Mouse (Mus musculus) kidney, postnatal 14 days (tissue): ENCODE data around the gene Pigk.

Source experiments
- DNase-seq: peaks from one replicate; pipeline ENCODE4 v3.0.0; 2022; ENCODE audit warnings: mixed read lengths

Gene Pigk

DNA sequence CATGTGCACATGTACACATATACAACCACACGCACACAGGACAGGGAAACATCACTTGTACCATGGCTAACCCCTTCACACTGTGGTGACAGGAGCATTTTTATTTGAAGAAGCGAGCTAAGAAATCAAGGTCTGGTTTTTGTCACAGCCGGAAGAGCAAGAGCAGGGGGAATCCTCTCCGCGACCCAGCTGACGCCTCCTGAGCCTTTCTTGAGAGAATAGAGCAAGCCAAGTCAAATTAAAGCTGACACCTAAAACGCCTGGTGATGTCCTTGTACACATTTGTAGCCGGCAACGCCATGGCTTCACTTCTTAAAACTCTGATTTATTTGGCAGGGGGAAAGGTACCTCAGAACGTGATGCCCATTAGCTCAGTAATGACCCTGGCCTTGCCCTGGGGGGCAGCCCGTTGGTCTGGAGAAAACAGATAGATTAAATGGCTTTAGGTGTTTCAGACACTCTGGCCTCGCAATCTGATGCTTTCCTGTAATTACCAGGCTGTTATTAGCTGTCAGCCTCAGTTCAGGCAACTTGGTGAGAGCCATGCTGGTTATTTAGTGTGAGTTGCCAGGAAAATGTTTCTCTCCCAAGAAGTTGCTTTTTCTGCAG lies 141.2 kb downstream of the Pigk start:
- no peak for DNase-seq

DNA sequence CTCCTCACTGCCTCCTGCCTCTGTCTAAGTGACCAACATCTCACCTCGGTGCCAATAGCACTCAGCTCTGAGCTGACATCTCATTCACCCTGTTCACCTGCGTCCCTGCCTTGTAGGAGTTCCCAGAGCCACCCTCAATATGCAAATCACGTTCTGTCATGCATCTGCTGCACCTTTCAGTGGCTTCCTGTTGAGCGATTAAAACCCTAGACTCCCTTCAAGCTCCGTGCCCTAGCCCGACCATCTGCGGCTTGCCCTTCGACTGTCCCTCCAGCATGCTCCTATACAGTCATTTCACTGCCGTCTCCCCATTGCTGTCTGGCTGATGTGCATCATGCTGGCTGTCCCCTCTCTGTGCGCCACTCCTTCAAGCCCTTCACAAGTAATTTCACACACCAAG lies 142.2 kb downstream of the Pigk start:
- no peak for DNase-seq

DNA sequence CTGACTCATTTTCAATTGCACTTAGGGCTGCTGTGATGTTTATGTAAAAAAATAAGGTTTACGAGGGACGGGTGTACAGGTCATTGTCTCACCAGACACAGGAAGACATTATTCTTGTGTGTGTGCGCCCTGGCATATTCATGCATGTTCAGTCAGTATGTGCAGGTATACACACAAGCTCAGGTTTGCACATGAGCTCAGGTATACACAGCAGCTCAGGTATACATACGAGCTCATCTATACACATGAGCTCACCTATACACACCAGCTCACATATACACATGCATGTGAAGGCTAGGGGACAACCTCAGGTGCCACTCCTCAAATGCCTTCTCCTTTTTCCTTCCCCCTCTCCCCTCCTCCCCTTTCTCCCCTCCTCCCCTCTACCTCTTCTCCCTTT lies 147.6 kb downstream of the Pigk start:
- DNase-seq, result no peak

DNA sequence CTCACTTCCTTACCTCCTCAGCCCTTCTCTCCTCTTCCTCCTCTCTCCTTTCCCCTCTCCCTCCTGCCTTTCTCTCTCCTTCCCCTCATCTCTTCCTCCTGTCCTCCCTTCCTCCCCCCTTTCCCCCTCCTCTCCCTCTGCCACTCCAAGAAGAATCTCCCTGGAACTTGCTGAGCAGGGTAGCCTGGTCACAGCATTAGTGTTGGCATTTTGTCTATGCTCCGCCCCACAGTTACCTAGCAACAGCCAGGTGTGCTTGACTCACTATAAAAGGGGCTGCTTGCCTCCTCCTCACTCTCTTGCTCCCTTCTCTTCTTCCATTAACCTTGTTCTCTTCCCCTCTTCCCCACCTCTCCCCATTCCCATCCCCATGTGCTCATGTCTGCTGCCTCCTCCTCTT lies 148.1 kb downstream of the Pigk start:
- no peak for DNase-seq

DNA sequence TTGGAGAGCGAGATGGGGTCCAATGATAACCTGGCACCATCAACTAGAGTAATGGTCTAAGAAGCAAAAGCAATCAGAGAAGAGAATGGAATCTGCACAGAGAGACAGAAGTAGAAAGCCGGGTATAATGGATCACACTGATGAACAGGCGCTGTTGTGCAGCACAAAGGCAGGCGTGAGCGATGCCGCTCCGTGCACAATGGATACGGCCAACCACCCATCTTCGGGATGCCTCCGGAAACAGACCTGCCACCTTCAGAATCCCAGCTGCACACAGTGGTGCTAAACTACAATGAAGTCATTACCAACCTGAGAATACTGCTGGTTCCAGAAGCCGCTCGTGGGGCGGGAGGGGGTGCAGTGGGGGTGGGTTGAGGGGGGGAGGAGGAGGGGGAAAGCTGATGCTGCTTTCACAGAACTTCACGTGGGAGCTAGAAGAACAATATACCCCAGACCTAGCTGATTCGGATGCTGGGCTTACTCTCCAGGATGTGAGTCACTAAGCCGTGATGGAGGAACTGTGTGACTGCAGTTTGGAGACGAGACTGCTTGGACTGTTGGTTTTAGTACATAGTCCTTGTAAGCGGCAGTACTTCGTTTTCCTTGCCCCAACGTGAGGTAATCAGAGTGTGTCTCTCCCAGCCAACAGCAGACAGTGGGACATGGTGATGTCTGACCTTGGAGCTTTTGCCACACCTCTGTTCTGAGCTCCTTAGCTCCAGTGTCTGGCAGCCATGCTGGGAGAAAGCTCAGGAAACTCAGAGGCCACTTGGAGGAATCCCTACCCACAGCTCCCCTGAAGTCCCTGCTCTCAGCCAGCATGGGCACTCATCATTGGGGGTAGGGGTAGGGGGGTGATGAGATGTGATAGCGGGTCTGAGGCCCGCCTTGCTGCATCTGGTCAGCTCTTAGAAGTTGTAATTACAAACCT lies 152.4 kb downstream of the Pigk start:
- DNase-seq, result no peak

DNA sequence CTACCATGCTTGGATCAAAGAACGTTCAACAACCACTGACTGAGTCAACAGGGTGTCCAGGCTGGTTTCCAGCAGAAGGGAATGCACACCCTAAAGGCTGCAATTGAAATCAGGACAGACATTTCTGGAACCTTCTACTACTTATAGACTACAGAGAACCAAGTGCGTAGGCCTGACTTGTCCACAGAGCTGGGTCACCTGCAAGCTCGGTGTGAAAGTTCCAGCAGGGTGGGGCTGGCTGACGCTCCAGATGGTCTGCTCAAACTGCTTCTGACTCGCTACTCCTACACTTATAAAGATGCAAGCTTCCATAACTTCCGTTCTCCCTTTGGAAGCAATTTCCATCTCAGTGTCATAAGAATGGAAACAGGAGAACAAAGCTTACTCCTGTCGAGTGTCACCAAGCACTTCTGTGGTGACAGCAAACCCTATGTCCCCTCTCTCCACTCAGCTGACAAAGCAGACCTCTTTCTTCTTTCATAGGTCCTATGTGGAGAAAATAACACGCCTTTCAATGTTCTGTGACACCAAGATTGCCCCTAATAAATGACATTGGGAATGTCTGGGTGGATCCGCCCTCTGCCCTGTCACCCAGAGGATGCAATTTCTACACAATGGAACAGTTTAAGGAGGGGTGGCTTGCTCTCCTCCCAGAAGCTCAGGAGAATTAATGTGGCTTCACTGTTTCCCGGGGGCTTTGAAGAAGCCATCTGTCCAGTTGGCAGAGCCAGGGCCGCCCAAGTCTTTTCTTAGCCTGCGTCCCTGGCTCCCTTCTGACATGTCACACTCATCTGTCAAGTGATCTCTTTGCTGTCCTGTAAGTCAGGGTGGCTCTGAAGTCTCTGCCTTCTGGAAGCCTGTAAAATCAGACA lies 154.0 kb downstream of the Pigk start:
- DNase-seq, result no peak

DNA sequence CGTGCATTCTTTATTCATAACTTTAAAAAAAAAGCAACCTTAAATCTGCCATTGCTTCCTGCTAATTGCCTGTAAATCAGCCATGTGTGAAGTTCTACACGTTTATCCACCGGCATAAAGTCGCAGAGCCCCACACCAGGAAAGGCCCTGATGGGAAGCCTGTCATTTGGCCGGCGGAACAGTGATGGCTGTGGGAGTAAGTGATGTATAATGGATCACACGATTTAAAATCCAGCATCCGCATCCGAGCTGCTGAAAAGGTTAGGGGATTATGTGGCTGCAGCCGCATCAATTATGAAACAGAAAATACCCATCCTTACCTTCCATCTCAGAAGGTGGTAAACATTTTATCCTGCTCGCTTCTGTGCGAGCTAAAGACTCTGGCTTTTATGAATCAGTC lies 158.2 kb downstream of the Pigk start:
- DNase-seq, result no peak

DNA sequence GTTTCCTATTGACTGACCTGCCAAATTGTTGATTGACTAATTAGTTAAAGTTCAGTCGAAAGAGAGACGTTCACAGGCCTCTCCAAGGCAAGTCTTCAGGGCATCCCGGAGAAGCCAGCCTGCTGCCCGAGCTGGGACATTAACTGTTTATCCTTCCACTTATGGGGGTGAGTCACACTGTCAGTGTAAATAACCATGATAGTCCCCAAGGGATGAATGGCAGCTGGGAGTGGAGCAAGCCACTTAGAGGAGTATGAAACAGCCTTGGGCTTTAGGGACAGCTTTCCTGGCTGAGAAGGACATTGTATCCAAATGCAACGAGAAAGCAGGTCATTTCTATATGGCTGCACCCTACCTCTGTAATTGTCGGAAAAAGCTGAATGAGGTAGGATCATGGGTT lies 158.7 kb downstream of the Pigk start:
- no peak for DNase-seq

DNA sequence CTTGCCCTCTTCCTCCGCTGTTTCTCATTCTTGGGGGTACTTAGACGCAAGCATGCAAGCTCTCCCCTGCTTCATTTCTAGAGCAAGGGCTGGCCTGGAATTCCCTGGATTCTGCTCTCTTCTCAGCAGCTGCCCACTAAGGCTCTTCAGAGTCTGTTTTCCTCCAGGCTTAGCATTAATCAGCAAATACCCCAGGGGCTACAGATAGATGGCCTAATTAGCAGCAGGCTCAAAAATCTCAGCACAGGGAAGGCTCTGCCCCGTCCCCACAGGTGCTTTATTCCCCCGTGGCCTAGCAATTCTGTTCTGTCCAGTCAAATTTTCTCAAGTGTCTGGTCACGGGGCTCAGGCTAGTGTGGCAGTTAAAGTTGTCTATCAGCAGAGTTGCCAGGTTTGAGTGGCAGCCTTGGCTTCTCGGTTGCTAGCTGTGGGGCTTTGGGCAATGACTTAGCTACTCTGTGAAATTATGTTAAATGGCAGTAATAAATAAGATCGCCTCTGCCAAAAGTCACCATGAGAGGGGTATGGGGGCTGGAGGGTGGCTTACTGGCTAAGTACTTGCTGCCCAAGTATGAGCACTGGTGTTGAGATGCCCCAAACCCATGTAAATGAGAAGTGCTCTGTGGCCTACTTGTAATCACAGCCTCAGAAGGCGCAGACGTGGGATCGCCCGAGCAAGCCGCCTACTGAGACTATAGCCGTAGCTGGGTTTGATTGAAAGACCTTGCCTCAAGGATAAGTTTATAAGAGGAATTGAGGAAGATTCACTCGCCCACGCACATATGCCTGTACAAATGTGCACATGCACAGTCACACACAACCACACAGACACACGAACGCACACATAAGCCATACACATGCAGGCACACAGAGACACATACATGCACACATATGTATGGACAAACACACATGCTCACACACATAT lies 160.8 kb downstream of the Pigk start:
- no peak for DNase-seq

DNA sequence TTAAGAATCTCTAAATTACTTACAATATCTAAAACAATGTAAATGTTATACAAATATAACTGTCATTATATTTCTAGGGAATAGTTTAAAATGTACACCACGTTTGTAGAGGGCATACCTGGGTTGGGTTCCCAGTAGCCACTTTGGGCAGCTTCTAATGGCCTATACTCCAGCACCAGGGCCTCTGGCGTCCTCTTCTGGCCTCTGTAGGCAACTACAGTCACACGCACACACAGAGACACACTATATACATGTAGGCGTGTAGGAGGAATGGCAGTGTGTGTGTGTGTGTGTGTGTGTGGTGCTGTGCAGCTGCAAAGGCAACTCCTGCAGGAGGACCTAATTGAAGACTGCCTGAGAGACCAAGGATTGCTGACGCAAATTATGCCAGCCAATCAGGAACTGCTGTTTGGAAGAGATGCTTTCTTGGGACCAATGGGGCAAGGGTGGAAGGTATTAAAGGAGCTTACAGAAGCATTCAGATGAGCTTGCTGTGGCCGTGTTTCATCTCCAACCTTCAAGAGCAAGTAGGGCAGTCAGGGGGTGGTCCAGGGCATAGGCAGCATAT lies 161.9 kb downstream of the Pigk start:
- no peak for DNase-seq

DNA sequence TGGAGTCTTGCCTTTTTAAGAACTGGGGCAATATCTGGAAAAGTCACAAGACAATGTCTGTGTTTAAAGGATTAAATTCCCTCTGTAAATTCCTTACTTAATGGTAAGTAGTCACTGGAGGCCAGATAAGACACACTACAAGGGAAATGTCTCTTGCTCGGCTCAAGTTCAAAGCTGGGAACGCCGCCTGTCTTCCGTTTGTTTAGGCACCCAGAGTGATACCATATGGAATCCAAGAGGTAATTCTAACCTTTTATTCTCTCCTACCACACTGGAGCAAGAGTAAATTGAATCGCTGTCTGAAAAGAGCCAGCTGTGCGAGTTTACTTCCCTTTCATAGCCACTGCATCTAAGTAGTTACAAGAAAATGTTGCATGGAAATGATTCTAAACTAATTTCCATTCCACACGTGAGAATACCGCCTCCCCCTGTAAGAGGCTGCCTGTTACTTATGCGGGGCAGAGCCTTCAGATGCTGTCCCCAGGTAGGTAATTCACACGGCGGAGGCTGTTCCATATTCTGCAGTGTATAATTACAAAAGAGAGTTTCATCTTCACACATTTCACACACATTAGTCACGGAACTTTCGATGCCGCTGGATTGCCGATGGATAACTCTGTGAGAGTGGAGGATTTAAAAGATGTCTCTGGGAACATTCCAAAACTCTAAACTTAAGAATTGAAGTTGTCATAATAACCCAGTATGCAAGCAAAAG lies 166.4 kb downstream of the Pigk start:
- DNase-seq, result no peak

DNA sequence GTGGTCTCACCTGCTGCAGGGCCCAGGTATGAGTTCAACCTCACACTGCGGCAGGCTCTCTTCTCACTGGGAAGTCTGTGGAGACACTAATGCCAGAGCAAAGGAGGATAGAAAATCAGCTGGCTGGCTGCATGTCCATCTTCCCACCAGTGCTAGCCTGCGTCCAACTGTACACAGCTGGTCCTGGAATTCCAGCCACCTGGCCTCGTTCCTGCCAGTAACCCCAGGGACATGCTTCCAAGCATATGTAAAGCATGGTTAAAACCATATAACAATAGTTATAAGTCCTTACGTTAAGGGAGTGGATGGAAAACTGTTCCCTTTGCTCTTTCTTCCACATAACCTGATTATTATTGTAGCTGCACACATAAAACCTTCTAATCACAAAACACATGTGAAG lies 167.8 kb downstream of the Pigk start:
- no peak for DNase-seq

DNA sequence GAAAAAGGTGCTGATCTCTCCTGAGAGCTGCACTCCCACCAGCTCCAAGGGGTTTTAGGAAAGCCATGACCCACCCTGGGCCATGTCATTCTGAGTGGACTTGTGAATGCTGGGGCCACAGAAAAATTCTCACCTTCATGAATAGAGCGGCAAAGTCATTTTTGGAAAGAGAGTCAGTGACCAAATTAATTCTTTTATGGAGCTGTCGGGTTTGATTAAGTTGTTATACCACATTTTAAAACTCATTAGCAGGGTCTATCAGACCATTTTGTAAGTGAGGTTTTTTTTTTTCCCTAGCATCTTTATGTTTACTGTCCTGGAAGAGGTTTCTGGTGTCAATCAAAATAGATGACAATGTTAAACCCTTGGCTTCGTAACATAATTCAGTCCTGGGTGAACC lies 169.7 kb downstream of the Pigk start:
- DNase-seq, result no peak

DNA sequence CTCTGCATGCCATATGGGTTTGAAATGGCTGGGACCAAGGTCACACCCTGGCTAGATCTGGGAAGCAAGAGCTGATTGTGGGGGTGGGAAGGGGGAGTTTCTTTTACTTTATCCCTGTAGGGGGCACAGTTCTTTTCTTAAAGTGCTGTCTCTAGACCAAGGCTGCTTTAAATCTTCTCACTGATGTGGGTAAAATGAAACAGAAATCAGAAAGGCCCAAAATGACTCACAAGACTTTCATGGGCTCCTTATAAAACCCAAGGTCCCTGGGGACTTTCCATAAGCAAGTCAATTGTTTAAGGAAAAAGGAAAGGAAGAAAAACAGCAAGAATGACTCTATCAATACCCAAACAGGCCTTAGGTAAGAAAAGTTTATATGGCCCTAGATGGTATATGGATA lies 172.8 kb downstream of the Pigk start:
- no peak for DNase-seq

DNA sequence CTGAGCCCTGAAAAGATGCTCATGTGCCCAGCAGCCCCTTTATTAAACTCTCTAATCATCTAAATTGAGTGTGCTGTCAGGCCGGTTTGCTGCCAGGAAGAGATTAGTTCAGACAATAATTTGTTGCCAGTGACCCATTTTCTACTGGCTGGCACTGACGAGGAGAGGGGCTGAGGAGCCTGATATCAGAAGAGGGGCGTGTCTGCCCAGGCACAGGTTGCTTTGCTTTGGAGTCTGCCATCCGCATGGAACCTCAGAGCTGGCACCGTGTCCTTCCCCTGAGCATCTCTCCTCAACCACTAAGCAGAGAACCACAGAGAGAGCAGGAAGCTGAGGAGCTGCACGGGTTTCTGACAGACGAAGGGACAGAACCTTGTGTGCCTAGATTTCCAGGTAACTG lies 174.2 kb downstream of the Pigk start:
- DNase-seq, result no peak

DNA sequence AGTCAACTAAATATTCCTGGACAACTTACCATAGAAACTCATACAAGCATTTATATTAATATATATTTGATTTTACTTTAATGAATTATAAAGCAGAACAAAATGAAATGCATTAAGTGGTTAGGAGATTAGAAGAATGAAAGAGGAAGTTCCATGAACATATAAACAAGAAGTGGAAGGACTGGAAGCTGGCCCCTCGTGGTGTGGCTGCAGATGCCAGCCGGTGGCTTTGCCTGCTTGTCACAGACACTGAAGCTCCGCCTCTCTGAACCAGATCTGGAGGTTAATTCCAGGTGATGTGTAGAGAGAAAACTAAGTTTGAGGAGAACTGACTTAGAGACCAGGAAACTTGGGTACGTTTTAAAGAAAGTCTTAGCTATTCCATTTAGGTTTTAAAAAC lies 181.0 kb downstream of the Pigk start:
- DNase-seq, result no peak

DNA sequence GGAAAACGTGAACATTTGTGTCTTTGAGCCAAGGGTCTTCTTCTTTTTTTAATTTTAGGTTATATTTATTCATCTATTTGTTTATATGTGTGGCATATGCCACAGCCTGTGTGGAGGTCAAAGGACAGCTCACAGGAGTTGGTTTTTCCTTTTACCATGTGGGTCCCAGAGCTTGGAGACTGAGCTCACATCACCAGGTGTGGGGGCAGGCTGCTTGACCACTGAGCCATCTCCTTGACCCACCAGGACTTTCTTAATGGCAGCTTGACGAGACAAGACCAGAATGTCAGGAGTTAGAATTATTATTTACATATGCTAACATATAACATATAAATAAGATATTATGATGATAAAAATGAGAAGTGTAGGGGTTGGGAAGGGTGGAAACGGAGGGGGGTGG lies 182.2 kb downstream of the Pigk start:
- no peak for DNase-seq

DNA sequence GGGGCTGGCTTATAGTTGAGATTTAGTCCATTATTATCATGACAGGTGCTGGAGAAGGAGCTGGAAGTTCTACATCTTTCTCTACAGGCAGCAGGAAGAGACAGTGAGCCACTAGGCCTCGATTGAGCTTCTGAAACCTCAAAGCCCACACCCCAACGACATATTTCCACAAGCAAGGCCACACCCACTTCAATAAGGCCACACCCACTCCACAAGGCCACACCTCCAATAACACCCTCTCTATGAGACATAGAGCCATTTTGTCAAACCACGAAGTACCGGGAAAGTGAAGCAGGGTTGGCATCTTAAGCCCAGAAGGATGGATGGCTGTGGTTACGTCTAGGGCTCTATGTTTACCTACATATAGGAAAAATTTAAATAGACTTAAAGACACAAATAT lies 183.3 kb downstream of the Pigk start:
- no peak for DNase-seq

DNA sequence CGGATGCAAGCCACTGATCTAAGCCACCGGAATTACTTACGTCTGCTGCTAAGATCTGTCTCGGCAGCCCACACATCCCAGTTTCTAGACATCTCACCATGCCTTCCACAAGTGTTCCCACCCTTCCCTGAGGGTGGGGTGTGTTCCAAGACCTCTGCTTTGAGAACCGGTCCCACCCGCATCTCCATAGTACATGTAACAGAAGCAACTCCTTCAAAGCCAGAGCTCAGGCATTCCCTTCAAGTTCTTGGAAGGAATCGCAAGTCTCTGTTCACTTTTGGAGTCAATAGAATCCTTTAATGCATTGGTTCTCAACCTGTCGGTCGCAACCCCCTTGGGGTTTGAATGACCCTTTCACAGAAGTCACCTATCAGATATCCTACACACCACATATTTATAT lies 185.0 kb downstream of the Pigk start:
- no peak for DNase-seq

DNA sequence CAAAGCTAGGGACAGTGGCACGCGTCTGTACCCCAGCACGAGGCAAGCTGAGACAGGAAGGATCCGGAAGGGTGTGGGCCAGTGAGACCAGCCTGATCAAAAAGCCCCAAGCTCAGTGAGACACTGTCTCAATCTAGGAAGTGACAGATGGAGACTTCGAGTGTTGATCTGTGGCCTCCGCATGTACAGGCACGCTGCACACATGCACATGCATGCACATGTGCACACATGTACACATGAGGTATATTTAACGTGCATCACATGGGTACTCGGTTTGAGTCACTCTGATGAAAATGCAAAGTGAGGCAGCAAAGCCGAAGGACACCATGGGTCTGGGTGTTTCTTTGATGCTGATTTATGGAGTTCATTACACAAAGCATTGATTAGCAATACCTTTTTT lies 191.1 kb downstream of the Pigk start:
- no peak for DNase-seq

DNA sequence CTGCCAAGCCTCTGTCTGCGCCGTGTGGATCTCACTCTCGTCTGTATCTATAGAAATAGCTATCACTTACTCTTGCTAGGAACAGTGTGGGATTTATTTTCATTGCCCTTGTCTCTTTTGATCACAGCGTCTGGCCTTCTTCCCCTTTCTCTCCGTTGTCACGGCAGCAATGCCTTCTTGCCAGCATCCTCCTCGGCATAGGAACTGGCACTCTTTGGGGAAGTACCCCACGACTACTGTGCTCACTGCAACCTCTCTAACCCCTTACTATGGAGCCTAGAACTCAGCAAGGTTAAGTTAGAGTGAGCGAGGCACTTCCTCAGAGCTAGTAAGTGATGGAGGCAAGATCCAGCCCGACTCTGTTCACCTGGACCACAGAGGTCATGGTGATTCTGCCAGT lies 191.9 kb downstream of the Pigk start:
- DNase-seq, result no peak

DNA sequence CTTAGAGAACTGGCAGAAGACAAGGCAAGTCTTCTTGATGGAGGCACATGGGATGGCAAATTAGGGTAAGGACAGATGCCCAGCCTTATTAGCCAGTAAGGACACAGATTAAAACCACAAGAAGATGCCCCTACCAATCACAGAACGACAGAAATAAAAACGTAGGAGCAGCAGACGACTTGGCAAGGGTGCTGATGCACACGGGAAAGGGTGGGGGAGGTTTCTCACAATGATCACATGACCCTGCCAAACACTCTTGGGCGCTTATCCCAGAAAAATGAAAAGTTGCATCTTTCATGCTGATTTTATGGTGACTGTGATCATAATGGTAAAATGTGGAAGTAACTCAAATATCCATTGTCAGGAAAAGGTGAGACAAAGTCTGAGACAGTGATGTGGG lies 193.2 kb downstream of the Pigk start:
- DNase-seq, result no peak
